Mouse (Mus musculus) liver, embryonic 14.5 days (tissue): ENCODE measurements at regions not wholly inside any gene's neighbourhood (a gene's known extent, or its start where the extent isn't known, plus 50 kb on each side); places are given as distances from the start of the nearest gene placed in this dataset.

ENCODE experiments used
- ATAC-seq: fragments of 200-750 bp; cut with Nextera tagmentation; 2 replicates; pipeline ENCODE4 v1.8.0; 2017; ENCODE audit warnings: moderate number of reproducible peaks, mild to moderate bottlenecking, moderate library complexity; ENCODE audit not compliant: insufficient read depth
- DNase-seq, 3 experiments: peaks; one replicate each; pipeline ENCODE4 v3.0.0-alpha.2; 2012 to 2013; ENCODE audit warnings: low read depth in 3 of 3, low spot score in 3 of 3
- H3K27ac ChIP-seq: fragments of 300-500 bp; sonication (generic); 2 replicates; pipeline ENCODE4 v1.5.1; 2014; ENCODE audit warnings: moderate library complexity, mild to moderate bottlenecking, control low read depth, inconsistent platforms
- H3K27me3 ChIP-seq: fragments of 300-500 bp; sonication (generic); 2 replicates; pipeline ENCODE4 v1.6.1; 2014; ENCODE audit warnings: mild to moderate bottlenecking, low read length, moderate library complexity; ENCODE audit not compliant: control insufficient read depth, insufficient read depth
- H3K36me3 ChIP-seq: fragments of 300-500 bp; sonication (generic); replicated peaks from 2 replicates; pipeline ENCODE4 v1.6.1; 2014; ENCODE audit warnings: low read depth; ENCODE audit not compliant: control insufficient read depth, insufficient read depth
- H3K4me1 ChIP-seq, 2 experiments: fragments of 200-500 bp in 1 of 2; fragments of 300-500 bp in 1 of 2; sonication (generic) in 1 of 2; replicated peaks; 2 replicates each; pipeline ENCODE4 v1.6.1; 2012 to 2014; ENCODE audit warnings: antibody characterized with exemption in 1 of 2, inconsistent platforms in 1 of 2, low read length in 1 of 2; ENCODE audit not compliant: control insufficient read depth in 2 of 2, insufficient read depth in 2 of 2
- H3K4me2 ChIP-seq: fragments of 300-500 bp; sonication (generic); 2 replicates; pipeline ENCODE4 v1.6.1; 2014; ENCODE audit warnings: low read depth, mild to moderate bottlenecking, control low read depth, moderate library complexity
- H3K4me3 ChIP-seq, 2 experiments: fragments of 200-500 bp in 1 of 2; fragments of 300-500 bp in 1 of 2; sonication (generic) in 1 of 2; 2 replicates each; pipeline ENCODE4 v1.5.1; 2012 to 2014; ENCODE audit warnings: low read depth in 2 of 2, low read length in 2 of 2, mild to moderate bottlenecking in 2 of 2, control low read depth in 1 of 2, inconsistent platforms in 1 of 2, moderate library complexity in 1 of 2; ENCODE audit not compliant: insufficient read depth in 1 of 2
- H3K9ac ChIP-seq: fragments of 300-500 bp; sonication (generic); replicated peaks from 2 replicates; pipeline ENCODE4 v1.6.1; 2014; ENCODE audit warnings: mild to moderate bottlenecking, control low read depth, moderate library complexity
- H3K9me3 ChIP-seq: fragments of 300-500 bp; sonication (generic); 2 replicates; pipeline ENCODE4 v1.6.1; 2016; ENCODE audit warnings: low read length, mixed read lengths; ENCODE audit not compliant: control insufficient read depth
- CTCF ChIP-seq: IDR thresholded peaks from 2 replicates; pipeline ENCODE4 v1.5.1; 2016; ENCODE audit warnings: antibody characterized with exemption, low read depth, control low read depth
- EP300 ChIP-seq: IDR thresholded peaks from 2 replicates; pipeline ENCODE4 v1.6.1; 2016; ENCODE audit warnings: antibody characterized with exemption, low read depth
- WGBS: fragments of 180-500 bp; shearing (Covaris S2); extraction: QIAGEN DNeasy Blood & Tissue Kit; methylation state at CpG from one replicate; pipeline ENCODE4 v1.1.7; 2014; ENCODE audit not compliant: insufficient replicate concordance; 5-methylcytosine and 5-hydroxymethylcytosine counted together

DNA sequence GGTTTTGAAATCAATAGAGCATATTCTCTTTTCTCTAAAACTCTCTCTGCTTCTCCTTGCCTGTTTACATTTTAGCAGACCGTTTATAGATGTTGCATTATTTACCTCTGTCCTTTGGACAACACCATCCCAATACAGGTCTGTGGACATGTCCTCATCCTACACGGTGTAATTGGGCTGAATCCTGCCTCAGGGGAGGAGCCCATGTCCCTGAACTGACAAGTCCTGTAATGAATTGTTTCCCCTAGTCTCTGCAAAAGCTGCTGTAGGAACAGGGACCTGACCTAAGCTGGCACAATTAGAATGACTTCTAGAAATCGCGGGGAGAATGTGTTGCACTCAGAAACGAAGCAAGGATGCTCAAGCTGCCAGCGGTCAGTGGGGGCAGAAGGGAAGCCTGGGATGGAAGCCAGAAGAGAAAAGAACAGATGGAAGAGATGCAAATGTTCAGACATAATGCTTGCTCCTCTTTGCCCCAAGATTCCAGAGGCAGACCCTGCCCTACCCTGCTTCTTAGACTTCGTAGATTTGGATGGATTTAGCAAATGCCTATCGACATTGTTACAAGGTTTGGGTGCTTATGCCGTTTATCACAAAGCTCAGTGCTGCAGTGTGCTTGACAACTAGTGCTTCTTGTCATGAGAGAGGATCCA lies 911.5 kb downstream of the Basp1 start:
- Histone ChIP-seq H3K4me1 (no peaks in the 10 kb centered on the region), H3K9ac (no peak overlapping the region), H3K4me2 (no peak overlapping the region), H3K27ac (no peak overlapping the region), H3K36me3 (no peaks in the 10 kb centered on the region), H3K4me3 (no peak overlapping the region), H3K9me3 (no peaks in the 10 kb centered on the region), H3K27me3 (no peaks in the 10 kb centered on the region)
- 58% methylated on average over 9 of the region's 9 CpGs for WGBS
- DNase-seq (no peak), ATAC-seq (no peak)
- TF ChIP-seq EP300 = no peak
- no peak for TF ChIP-seq CTCF

DNA sequence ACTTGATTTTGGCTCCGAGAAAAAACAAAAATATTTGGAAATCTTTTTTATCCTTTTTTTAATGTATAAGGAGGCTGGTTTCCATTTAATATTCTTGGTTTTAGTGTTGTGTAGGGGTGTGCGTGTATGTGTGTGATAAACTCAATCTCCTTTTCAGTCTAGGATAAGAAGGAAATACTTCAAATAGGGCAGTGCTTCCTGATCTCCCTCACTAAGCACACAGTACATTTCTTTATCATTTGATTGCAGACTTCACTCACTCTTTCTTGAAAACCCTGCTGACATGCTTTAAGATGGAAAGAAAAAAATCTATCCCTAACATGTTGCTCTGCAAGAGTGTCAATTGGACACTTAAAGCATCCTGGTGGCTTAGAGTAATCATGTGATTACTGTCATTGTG lies 927.3 kb downstream of the Basp1 start:
- no peak for ATAC-seq
- Histone ChIP-seq H3K4me1 (no peaks in the 10 kb centered on the region), H3K4me2 (no peak overlapping the region), H3K9me3 (no peaks in the 10 kb centered on the region), H3K27ac (no peak overlapping the region), H3K4me3 (no peak overlapping the region), H3K9ac (no peak overlapping the region), H3K27me3 (no peaks in the 10 kb centered on the region), H3K36me3 (no peaks in the 10 kb centered on the region)
- 46% methylated on average over 2 of the region's 2 CpGs for WGBS
- TF ChIP-seq CTCF = no peak
- no peak for TF ChIP-seq EP300
- DNase-seq = no peak

DNA sequence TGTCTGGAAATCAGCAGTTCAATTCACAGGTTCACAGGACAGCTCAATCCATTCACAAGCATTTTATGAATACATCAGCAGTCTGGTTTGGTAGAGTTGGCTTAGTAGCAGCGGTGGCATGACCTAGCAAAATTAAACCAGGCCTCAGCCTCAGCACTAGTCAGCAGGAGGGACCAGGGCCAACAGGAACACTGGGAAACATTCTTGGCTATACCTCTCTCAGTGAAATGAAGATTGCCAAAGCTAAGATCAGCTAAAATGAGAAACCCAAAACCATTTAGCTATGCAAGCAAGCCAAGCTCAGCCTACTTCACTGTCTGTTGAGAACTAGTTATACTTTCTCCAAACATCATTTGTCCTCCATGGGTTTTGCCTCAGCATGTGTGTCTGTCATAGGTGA lies 945.3 kb downstream of the Basp1 start:
- ATAC-seq = no peak
- WGBS = 39% methylated on average over 1 of the region's 1 CpGs
- no peak overlapping the region for H3K4me2 ChIP-seq

GRCm38 (mm10) chr15:24457726-24458125 lies 955.8 kb downstream of the Basp1 start:
- DNase-seq = no peak
- Histone ChIP-seq H3K4me1 (no peaks in the 10 kb centered on the region), H3K9ac (no peak overlapping the region), H3K27ac (no peak overlapping the region), H3K4me3 (no peak overlapping the region), H3K4me2 (no peak overlapping the region), H3K9me3 (no peaks in the 10 kb centered on the region), H3K36me3 (no peaks in the 10 kb centered on the region), H3K27me3 (no peaks in the 10 kb centered on the region)
- WGBS = 69% methylated on average over 1 of the region's 1 CpGs
- ATAC-seq = no peak
- TF ChIP-seq CTCF = no peak
- TF ChIP-seq EP300 = no peak

More for the DNA sequence above, 945.3 kb downstream of the Basp1 start:
- Histone ChIP-seq H3K9me3 (no peaks in the 10 kb centered on the region), H3K36me3 (no peaks in the 10 kb centered on the region), H3K27me3 (no peaks in the 10 kb centered on the region), H3K27ac (no peak overlapping the region), H3K4me3 (no peak overlapping the region), H3K9ac (no peak overlapping the region), H3K4me1 (no peaks in the 10 kb centered on the region)
- no peak for TF ChIP-seq EP300
- TF ChIP-seq CTCF = no peak
- DNase-seq = no peak

GRCm38 (mm10) chr15:24433083-24433482 lies 980.5 kb downstream of the Basp1 start:
- no peaks in the 10 kb centered on the region for H3K27me3 ChIP-seq
- no peak overlapping the region for H3K27ac ChIP-seq
- 48% methylated on average over 1 of the region's 1 CpGs for WGBS
- no peaks in the 10 kb centered on the region for H3K36me3 ChIP-seq
- H3K4me3 ChIP-seq = no peak overlapping the region
- H3K9ac ChIP-seq = no peak overlapping the region
- DNase-seq (no peak), ATAC-seq (no peak)
- no peaks in the 10 kb centered on the region for H3K9me3 ChIP-seq
- H3K4me1 ChIP-seq = no peaks in the 10 kb centered on the region
- no peak overlapping the region for H3K4me2 ChIP-seq
- TF ChIP-seq CTCF (no peak), EP300 (no peak)
